Mouse (Mus musculus): Measurements from ENCODE around the gene Ube2l3. TPM values are rescaled to one million over a fixed set of nuclear protein-coding genes. Genes with fewer than 3 reads are reported as not detected.
"Not testable (repeated sequence)": the region's sequence is repeated elsewhere in the genome, so short reads cannot be mapped to it uniquely, and the experiment has no call there.

The Ube2l3 gene
- total and polyA plus RNA-seq, 3 experiments, result 137 to 2,006 (median 297) TPM

DNA sequence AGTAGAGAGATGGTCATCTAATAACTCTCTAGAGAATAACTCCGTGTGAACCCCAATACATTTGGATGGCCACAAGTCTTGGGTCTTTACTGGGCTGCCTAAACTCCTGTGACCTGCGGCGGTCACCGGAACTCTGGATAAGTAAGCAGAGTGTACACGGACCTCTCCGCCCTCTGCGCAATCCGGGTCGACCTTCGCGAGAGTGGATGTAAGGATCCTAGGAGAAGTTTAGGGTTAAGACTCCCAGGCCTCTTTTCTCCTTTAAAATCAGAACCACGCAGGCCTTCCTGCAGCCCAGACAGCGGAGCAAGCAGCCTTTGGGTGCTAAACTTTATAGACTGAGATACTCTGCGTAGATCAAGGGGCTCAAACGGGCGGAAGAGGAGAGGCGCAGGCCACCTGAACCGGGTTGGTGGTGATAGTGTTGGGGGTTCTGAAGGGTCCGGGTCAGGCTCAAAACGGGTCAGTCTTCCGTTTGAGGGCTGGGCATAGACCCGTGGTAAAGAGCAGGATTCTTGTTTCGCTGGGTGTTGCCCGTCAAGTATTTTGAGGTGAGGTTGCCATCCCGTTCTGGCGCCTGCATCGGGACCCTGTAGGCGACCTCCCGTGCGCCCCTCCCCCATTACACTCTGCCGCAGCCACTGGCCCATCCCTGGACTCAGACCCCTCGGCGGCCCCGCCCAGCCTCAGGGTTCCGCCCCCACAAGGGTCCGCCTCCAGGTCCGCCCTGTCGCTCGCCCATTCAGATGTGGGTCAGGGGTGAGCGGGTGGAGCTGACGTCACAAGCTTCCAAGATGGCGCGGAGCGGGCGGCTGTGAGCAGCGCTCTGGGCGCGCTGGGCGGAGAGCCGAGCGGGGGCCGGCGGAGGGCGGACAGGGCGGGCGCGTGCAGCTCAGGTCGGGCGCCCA is 30.6 kb upstream of the Ube2l3 start, which contains the start of gene Hic2 (continued):
- TF ChIP-seq MEF2A (IDR thresholded peaks at IDR 0.05; ENCODE audit: extremely low read depth, insufficient replicate concordance, low read depth, low read length, poor library complexity, severe bottlenecking), result no peak
- no peak for TF ChIP-seq BHLHE40 (IDR thresholded peaks at IDR 0.05; ENCODE audit: borderline replicate concordance, low read depth, low read length)
- TF ChIP-seq ZNF384 (IDR thresholded peaks at IDR 0.05; ENCODE audit: low read depth, low read length), result no peak
- no peak for TF ChIP-seq USF1 (IDR thresholded peaks at IDR 0.05; ENCODE audit: low read depth, low read length)
- no peak for TF ChIP-seq USF2 (IDR thresholded peaks at IDR 0.05; ENCODE audit: borderline replicate concordance in 1 of 2, insufficient read depth in 1 of 2, low read depth in 1 of 2, low read length in 2 of 2)
- TF ChIP-seq ETS1 (IDR thresholded peaks at IDR 0.05; ENCODE audit: low read depth, low read length), result peak; percentile 35; the same call in 1 of the 2 replicates
- peak; percentile 84 to 92; a peak in 3 of 4 replicates for TF ChIP-seq POLR2A (IDR thresholded peaks at IDR 0.05; ENCODE audit: control insufficient read depth in 1 of 2, insufficient read depth in 1 of 2, low read depth in 1 of 2, low read length in 2 of 2, poor library complexity in 1 of 2)
- TF ChIP-seq NRF1 (IDR thresholded peaks at IDR 0.05; ENCODE audit: insufficient read depth, low read depth, low read length, poor library complexity, severe bottlenecking), result no peak
- no peak for TF ChIP-seq JUND (IDR thresholded peaks at IDR 0.05; ENCODE audit: low read depth, low read length)
- no peak for TF ChIP-seq TAL1 (IDR thresholded peaks at IDR 0.05; ENCODE audit: low read length)

DNA sequence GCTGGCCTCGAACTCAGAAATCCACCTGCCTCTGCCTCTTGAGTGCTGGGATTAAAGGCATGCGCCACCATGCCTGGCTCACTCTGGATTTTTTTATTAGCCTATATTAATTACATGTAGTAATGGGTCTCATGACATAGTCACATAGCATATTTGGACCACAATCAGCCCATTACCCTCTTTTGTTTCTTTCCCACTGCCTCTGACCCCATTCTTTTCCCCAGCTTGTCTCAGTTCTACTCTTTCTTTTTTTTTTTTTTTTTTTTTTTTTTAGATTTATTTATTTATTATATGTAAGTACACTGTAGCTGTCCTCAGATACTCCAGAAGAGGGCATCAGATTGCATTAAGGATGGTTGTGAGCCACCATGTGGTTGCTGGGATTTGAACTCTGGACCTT is 29.1 kb upstream of the Ube2l3 start:
- H3K27ac ChIP-seq (ENCODE audit: control insufficient read depth, low read depth, low read length); DNase-seq (ENCODE audit: low read depth, low spot score); H3K9ac ChIP-seq (ENCODE audit: control insufficient read depth, low read depth, low read length, poor library complexity, severe bottlenecking); H3K9me3 ChIP-seq (replicated peaks; ENCODE audit: insufficient read depth, low read length); H3K27me3 ChIP-seq (ENCODE audit: control insufficient read depth in 1 of 2, insufficient read depth in 2 of 2, low read length in 2 of 2); H3K4me3 ChIP-seq (ENCODE audit: control insufficient read depth in 1 of 2, insufficient read depth in 1 of 2, low read depth in 2 of 2, low read length in 2 of 2): not testable (repeated sequence)
- TF ChIP-seq ZNF384 (IDR thresholded peaks at IDR 0.05; ENCODE audit: low read depth, low read length), result peak; percentile 82
- H3K36me3 ChIP-seq (ENCODE audit: control insufficient read depth in 1 of 2, insufficient read depth in 2 of 2, low read length in 2 of 2), result peaks cover 0 to 17% of the 10 kb centered on the region in 2 experiments; a peak in 2 of 4 replicates
- peaks cover 24% of the 10 kb centered on the region for H3K79me2 ChIP-seq (ENCODE audit: control insufficient read depth, insufficient read depth, low read length, poor library complexity)
- H3K4me1 ChIP-seq (ENCODE audit: control insufficient read depth in 1 of 2, insufficient read depth in 2 of 2, low read length in 2 of 2), result peaks cover 12 to 28% of the 10 kb centered on the region in 2 experiments

GRCm38 (mm10) chr16:17226496-17226895 is 24.0 kb upstream of the Ube2l3 start:
- Histone ChIP-seq H3K4me1 (ENCODE audit: control insufficient read depth in 1 of 2, insufficient read depth in 2 of 2, low read length in 2 of 2) (peaks cover 4 to 13% of the 10 kb centered on the region in 2 experiments; a peak in 3 of 4 replicates), H3K27me3 (ENCODE audit: control insufficient read depth in 1 of 2, insufficient read depth in 2 of 2, low read length in 2 of 2) (no peaks in the 10 kb centered on the region), H3K79me2 (ENCODE audit: control insufficient read depth, insufficient read depth, low read length, poor library complexity) (no peaks in the 10 kb centered on the region), H3K27ac (ENCODE audit: control insufficient read depth, low read depth, low read length) (no peak overlapping the region), H3K4me3 (ENCODE audit: control insufficient read depth in 1 of 2, insufficient read depth in 1 of 2, low read depth in 2 of 2, low read length in 2 of 2) (no peak overlapping the region), H3K9me3 (replicated peaks; ENCODE audit: insufficient read depth, low read length) (no peaks in the 10 kb centered on the region), H3K36me3 (ENCODE audit: control insufficient read depth in 1 of 2, insufficient read depth in 2 of 2, low read length in 2 of 2) (peaks cover 0 to 8% of the 10 kb centered on the region in 2 experiments; a peak in 2 of 4 replicates), H3K9ac (ENCODE audit: control insufficient read depth, low read depth, low read length, poor library complexity, severe bottlenecking) (no peak overlapping the region)
- DNase-seq (ENCODE audit: low read depth, low spot score), result no peak
- TF ChIP-seq JUND (IDR thresholded peaks at IDR 0.05; ENCODE audit: low read depth, low read length), result 0 out of 2 replicates have a peak, but pooled peaks have one; percentile 57
- TF ChIP-seq GATA1 (IDR thresholded peaks at IDR 0.05; ENCODE audit: low read depth, low read length), result 0 out of 2 replicates have a peak, but pooled peaks have one; percentile 4
- TF ChIP-seq SIN3A (IDR thresholded peaks at IDR 0.05; ENCODE audit: low read length), result 0 out of 2 replicates have a peak, but pooled peaks have one; percentile 27
- peak in 1 of 2 experiments; percentile 60; a peak in 2 of 4 replicates for TF ChIP-seq EP300 (IDR thresholded peaks at IDR 0.05; ENCODE audit: low read depth in 1 of 2, low read length in 2 of 2)
- no peak for TF ChIP-seq CTCF (IDR thresholded peaks at IDR 0.05 in 2 of 3, conservative IDR thresholded peaks at IDR 0.05 in 1 of 3; ENCODE audit: control insufficient read depth in 1 of 3, insufficient read depth in 1 of 3, low read depth in 2 of 3, low read length in 3 of 3, poor library complexity in 1 of 3, severe bottlenecking in 1 of 3)
